Mouse (Mus musculus) heart, postnatal 0 days (tissue): ENCODE measurements around the gene Fgf10.

Source experiments
- CTCF ChIP-seq: IDR thresholded peaks from 2 replicates; pipeline ENCODE4 v1.5.1; 2016; ENCODE audit warnings: antibody characterized with exemption, control low read depth, low read depth
- EP300 ChIP-seq: IDR thresholded peaks from 2 replicates; pipeline ENCODE4 v1.6.1; 2016; ENCODE audit warnings: antibody characterized with exemption, low read depth

GRCm38 (mm10) chr13:118669491-118669890 is at the start of gene Fgf10:
- no peak for TF ChIP-seq CTCF
- TF ChIP-seq EP300 = no peak
